Mouse (Mus musculus) thymus, adult 2 months (tissue): ENCODE results near the gene Egfr. TPM values are rescaled to one million over a fixed set of nuclear protein-coding genes. Genes with fewer than 3 reads are reported as not detected.

Experiments
- DNase-seq: peaks from one replicate; pipeline ENCODE4 v3.0.0; 2021
- H3K27ac ChIP-seq: fragments of 200-500 bp; 2 replicates; pipeline ENCODE4 v1.5.1; 2012; ENCODE audit warnings: low read length, control low read depth; ENCODE audit not compliant: control insufficient read depth, insufficient read depth
- H3K27me3 ChIP-seq: fragments of 200-500 bp; 2 replicates; pipeline ENCODE4 v1.6.1; 2012; ENCODE audit warnings: mild to moderate bottlenecking, low read length, moderate library complexity, mixed read lengths; ENCODE audit not compliant: control insufficient read depth, insufficient read depth
- H3K36me3 ChIP-seq: fragments of 200-500 bp; 2 replicates; pipeline ENCODE4 v1.6.1; 2012; ENCODE audit warnings: mild to moderate bottlenecking, low read length, moderate library complexity; ENCODE audit not compliant: control insufficient read depth, insufficient read depth
- H3K4me1 ChIP-seq: fragments of 200-500 bp; replicated peaks from 2 replicates; pipeline ENCODE4 v1.6.1; 2012; ENCODE audit warnings: low read length; ENCODE audit not compliant: control insufficient read depth, insufficient read depth
- H3K4me3 ChIP-seq: fragments of 200-500 bp; 2 replicates; pipeline ENCODE4 v1.5.1; 2012; ENCODE audit warnings: mild to moderate bottlenecking, low read length, control low read depth, moderate library complexity; ENCODE audit not compliant: control insufficient read depth, insufficient read depth
- CTCF ChIP-seq: fragments of 200-500 bp; IDR thresholded peaks from 2 replicates; pipeline ENCODE4 v1.5.1; 2012; ENCODE audit warnings: mild to moderate bottlenecking, control low read depth, low read length, moderate library complexity, borderline replicate concordance; ENCODE audit not compliant: control insufficient read depth, poor library complexity, insufficient read depth; ENCODE audit errors: extremely low read depth
- POLR2A ChIP-seq: fragments of 200-500 bp; IDR thresholded peaks from 2 replicates; pipeline ENCODE4 v1.6.1; 2012; ENCODE audit warnings: mild to moderate bottlenecking, low read length, control low read depth, moderate library complexity; ENCODE audit not compliant: control insufficient read depth, poor library complexity, insufficient read depth; ENCODE audit errors: extremely low read depth
- WGBS: fragments of 180-500 bp; shearing (Covaris S2); methylation state at CpG from one replicate; pipeline ENCODE4 v1.1.7; 2018; 5-methylcytosine and 5-hydroxymethylcytosine counted together
- polyA plus RNA-seq: library from polyadenylated mRNA; depleted of rRNA; stranded (reverse); fragments of >200 nt; gene quantifications from 2 replicates; pipeline ENCODE4 v1.2.3, GENCODE M21; 2012

Egfr gene
- polyA plus RNA-seq, 1 experiment = 17.4 TPM

GRCm38 (mm10) chr11:16864980-16865561 lies 113.1 kb downstream of the Egfr start:
- no peak for TF ChIP-seq POLR2A
- TF ChIP-seq CTCF = no peak
- Histone ChIP-seq H3K36me3 (no peaks in the 10 kb centered on the region), H3K27me3 (no peaks in the 10 kb centered on the region), H3K4me1 (no peaks in the 10 kb centered on the region), H3K4me3 (no peak overlapping the region), H3K27ac (no peak overlapping the region)
- WGBS = 83% methylated on average over 3 of the region's 3 CpGs
- DNase-seq = no peak

- H3K27me3 ChIP-seq = no peaks in the 10 kb centered on the region
- TF ChIP-seq POLR2A = no peak
- TF ChIP-seq CTCF = no peak
- H3K36me3 ChIP-seq = no peaks in the 10 kb centered on the region
- no peak overlapping the region for H3K27ac ChIP-seq
- H3K4me3 ChIP-seq = no peak overlapping the region
- H3K4me1 ChIP-seq = no peaks in the 10 kb centered on the region
- WGBS = 89% methylated on average over 6 of the region's 6 CpGs
- DNase-seq = no peak
These were observed 116.0 kb downstream of the Egfr start for GRCm38 (mm10) chr11:16868051-16868450.

- Histone ChIP-seq H3K27ac (no peak overlapping the region), H3K4me3 (no peak overlapping the region), H3K4me1 (no peaks in the 10 kb centered on the region), H3K36me3 (no peaks in the 10 kb centered on the region), H3K27me3 (no peaks in the 10 kb centered on the region)
- DNase-seq = no peak
- 93% methylated on average over 2 of the region's 2 CpGs for WGBS
- TF ChIP-seq CTCF = no peak
- TF ChIP-seq POLR2A = no peak
These were observed 117.5 kb downstream of the Egfr start for GRCm38 (mm10) chr11:16869506-16869905.

GRCm38 (mm10) chr11:16871120-16871519 lies 119.1 kb downstream of the Egfr start:
- no peaks in the 10 kb centered on the region for H3K27me3 ChIP-seq

GRCm38 (mm10) chr11:16877676-16878378 lies 125.8 kb downstream of the Egfr start:
- no peaks in the 10 kb centered on the region for H3K36me3 ChIP-seq
- DNase-seq = no peak
- no peak overlapping the region for H3K4me3 ChIP-seq
- 87% methylated on average over 9 of the region's 9 CpGs for WGBS
- no peaks in the 10 kb centered on the region for H3K4me1 ChIP-seq
- no peak overlapping the region for H3K27ac ChIP-seq
- TF ChIP-seq CTCF = no peak
- no peak for TF ChIP-seq POLR2A
- H3K27me3 ChIP-seq = no peaks in the 10 kb centered on the region

More at GRCm38 (mm10) chr11:16871120-16871519, 119.1 kb downstream of the Egfr start:
- DNase-seq = peak; percentile 62
- 82% methylated on average over 5 of the region's 5 CpGs for WGBS
- Histone ChIP-seq H3K4me3 (no peak overlapping the region), H3K27ac (no peak overlapping the region), H3K4me1 (no peaks in the 10 kb centered on the region), H3K36me3 (no peaks in the 10 kb centered on the region)
- TF ChIP-seq CTCF (peak; percentile 28; the same call in 1 of the 2 replicates), POLR2A (no peak)

- Histone ChIP-seq H3K4me1 (no peaks in the 10 kb centered on the region), H3K36me3 (no peaks in the 10 kb centered on the region), H3K27ac (no peak overlapping the region), H3K4me3 (no peak overlapping the region), H3K27me3 (no peaks in the 10 kb centered on the region)
- 88% methylated on average over 4 of the region's 4 CpGs for WGBS
- no peak for DNase-seq
- TF ChIP-seq CTCF = no peak
These were observed 129.9 kb downstream of the Egfr start for GRCm38 (mm10) chr11:16881932-16882331.
